Mouse (Mus musculus): ENCODE results near the gene Eri3.

Gene Eri3

DNA sequence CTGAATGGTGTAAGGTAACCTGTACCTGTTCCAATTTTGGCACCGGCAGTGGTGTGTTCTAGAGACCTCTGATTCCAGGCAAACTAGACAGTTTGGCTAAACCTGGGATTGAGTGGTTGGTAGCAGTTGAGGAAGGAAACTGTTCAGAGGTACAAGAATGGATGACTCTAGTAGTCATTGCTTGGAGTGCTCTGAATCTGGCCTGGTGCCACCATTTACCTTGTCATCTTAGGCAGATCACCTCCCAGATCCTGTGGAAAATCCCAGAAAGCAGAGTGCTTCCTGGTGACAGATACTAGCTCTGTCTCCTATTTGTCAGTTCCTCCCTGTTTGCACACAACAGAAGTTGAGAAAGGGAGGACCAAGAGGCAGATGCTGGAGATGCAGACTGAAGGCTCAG, 27.4 kb downstream of the Eri3 start:
- DNase-seq (ENCODE audit: low read depth, low spot score), result no peak

DNA sequence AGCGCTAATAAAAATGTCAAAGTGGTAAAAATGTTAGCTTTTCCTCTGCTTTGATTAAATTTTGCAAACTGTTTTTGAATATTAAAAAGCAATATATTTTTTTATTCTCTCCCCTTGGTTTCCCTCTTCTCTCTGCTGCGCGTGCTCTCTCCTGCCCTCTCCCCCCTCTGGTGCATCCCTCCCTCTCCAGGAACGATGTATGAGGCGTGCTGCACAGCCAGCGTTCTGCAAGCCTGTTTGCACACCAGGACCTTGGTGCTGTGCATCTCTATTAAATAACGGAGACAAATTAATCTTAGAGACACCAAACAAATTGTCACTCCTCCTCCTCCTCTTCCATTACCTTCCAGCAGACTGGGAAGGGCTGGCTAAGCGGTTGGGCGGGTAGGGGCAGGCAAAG, 31.5 kb downstream of the Eri3 start:
- no peak for DNase-seq (ENCODE audit: low read depth, low spot score)

DNA sequence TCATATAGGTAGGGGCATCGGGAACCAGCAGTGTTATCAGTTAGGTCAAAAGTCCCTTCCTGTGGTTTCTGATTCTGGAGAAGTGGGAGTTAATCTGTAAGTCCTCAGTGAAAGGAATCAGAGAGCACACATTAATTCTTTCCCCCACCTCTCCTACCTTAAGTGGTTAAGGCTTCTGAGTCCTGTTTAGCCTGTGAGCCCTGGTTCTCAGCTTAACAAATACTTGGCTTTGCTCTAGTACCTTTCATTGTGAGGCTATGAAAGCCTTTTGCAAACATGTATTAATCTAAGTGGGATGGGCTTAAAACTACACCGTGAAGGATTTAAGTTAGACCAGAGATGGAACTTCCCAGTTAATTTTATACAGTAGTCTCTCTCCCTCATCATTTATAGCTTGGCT, 35.8 kb downstream of the Eri3 start:
- DNase-seq (ENCODE audit: low read depth, low spot score), result no peak

DNA sequence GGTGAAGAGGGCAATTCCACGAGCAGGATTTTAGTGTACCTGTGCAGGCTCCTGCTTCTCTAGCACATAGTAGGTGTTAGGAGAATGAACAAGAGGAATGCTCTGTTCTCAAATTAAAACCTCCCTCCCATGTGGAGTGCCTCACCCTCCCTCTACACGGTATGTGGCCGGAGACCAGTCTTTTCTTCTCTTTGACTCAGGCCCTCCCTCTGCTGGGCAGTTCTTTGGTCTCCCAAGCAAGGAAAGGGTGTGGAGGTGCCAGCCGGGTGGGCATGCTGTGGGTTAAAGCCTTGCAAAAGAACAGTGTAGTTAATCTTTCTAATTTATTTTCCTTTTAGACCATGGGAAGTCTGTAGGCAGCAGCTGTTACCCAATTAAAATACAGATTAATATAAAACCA, 37.3 kb downstream of the Eri3 start:
- no peak for DNase-seq (ENCODE audit: low read depth, low spot score)

DNA sequence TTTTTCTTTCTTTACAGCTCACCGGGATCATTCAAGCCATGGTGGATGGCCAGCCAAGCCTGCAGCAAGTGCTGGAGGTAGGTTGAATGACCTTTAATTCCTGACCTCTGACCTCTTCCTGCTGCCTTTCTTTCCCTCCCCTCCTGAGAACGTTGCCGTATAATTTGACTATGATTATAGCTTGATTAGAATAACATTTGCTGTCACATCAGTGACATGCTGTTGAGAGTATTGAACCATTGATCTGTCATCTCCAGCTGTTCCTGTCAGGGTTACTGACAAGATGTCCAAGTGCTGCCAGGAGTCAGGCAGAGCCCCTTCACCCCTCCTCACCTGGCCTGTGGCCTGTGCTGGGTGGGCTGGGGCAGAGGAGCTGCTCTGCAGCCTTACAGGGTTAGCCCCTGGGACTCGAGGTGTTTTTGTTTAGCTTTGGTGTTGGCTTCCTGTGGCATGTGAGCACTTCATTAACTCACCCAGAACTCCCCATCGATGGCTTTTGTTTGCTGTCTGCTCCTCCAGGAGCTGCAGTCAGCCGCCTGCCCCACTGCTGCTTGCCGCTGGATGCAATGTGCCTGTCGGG, 39.0 kb downstream of the Eri3 start:
- no peak for DNase-seq (ENCODE audit: low read depth, low spot score)

DNA sequence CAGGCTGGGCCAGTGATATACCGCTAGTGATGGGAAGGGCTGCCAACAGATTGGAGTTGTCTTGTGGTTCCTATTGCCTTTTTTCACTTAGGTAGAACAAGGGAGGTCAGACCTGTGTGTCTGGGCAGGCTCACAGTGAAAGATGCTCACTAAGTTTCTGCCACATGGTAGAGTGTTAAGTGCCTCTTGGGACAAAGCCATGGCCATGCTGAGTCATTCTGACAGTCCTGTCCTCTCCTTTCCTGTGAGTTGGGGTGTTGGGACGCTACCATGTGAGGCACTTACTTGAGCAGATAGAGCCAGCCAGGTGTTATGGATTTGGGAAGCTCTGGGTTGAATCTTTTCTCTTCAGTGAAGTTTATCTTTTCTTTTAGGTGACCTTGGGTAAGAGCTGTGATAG, 40.6 kb downstream of the Eri3 start:
- no peak for DNase-seq (ENCODE audit: low read depth, low spot score)

DNA sequence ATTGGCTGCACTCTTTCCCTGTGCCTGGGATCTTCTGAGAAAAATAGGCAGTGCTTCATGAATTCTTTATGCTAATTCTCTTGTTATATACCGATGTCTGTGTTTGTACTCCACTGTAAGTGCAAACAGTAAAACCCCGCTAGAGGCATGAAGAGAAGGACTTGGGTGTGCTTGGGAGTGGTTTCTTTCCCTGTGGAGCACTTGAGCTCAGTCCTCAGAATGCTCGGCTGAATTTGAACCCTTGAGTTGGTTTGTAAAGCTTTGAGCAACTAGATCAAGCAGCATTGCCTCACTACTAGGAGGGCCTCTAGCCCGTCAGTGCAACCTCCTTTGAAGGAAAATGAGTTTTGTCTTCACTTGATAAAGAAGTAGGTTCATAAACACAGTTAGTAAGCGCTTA, 42.0 kb downstream of the Eri3 start:
- no peak for DNase-seq (ENCODE audit: low read depth, low spot score)

DNA sequence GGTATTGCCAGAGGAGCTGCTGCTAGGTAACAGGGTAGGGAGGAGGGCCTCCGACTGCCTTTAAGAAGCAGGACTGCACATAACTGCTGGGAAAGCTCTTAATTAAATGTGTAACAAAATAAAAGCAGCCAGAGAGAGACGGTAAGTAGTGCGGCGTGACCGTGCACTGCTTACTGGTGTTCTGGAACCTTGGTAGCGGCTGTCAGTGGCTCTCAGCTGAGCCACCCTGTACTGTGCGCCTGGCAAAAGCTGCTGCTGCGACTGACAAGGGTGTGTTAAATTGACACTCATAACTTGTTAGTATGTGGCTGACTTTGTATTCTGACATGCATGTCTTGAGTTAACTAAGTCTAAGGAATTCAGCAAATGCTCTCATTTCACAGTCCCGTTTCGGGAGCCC, 45.1 kb downstream of the Eri3 start:
- no peak for DNase-seq (ENCODE audit: low read depth, low spot score)

DNA sequence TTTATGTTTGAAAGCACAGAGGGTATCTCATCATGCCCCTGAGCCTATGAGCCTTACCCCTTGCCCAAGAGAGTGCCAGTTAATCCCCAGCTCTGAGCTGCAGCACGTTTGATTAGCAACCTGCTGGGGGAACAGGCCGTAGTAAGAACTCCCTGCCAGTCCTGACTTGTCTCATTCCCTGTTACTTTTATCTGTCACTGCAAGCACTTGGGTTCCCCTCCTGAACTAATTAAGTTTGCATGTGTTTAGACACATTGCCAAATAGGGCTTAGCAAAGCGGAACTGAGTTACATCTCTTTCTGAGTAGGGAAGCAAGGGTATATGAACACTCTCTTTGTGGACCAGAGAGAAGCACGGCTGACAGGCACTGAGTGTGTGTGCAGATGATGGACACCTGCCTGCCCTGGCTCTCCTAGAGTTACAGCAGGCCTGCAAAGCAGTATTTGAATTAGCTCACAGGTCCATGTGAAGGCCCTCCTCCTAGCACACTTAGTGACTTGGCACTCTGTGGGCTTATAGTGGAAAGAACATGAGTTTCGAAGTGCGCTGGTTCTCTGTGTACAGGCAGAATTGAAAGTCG, 49.9 kb downstream of the Eri3 start:
- DNase-seq (ENCODE audit: low read depth, low spot score), result no peak

DNA sequence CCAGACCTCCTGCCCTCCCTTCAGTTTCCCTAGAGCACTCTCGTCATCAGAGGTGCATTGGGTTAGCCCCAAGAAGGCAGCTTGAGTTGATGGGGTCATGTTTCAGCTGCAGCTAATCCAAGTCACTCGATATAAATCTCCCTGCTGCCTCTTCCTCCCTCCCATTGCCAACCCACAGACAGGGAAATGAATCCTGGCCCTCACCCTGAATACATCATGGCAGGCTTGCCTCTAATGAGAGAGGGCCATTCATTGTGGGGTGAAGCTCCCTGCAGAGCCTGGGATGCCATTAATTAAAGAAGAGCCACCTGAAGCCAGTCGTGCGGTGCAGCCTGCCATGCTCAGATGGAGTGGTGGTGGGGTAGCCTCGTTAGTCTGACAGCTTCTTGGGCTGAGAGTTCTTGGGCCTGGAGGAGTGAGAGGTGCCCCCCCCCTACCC, 51.2 kb downstream of the Eri3 start:
- DNase-seq (ENCODE audit: low read depth, low spot score), result peak; percentile 50

DNA sequence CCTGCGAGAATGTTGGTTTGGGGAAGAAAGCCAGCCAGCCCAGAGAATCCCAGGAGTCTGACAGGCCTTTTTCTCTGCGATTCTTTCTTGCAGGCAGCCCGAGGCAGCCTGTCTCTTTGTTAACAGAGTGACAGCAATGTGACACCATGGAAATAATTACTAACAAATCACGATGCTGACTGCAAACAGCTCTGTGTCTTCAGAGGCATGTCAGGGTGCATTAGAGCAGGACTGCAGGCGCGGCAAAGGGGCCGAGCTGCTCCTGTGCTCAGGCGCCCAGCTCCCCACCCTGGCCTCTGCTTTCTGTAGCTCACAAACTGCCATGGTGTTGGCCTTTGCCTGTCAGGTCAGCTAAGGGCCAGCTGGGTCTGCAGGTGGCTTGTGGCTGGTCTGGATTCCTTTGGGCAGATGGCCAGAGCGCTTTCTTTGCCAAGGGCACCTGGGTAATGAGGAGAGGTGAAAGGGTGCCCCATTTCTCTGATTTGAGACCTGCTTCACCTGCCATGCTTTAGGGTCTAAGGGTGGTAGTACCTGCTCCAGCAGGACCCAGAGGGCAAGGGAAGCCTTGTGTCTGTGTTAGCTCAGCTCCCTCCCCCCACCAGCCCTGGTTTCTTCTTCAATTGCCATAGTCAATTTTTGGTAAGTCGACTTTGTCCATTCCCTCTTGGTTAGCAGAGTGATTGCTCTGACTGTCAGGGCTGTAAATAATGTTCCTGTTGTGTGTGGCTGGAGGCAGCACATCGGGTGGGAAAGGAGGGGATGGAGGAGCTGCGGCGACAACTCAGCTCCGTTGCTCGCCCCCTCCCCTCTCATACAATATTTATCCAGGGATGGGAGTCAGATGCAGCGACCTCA, 55.2 kb downstream of the Eri3 start:
- peak; percentile 59 for DNase-seq (ENCODE audit: low read depth, low spot score)

DNA sequence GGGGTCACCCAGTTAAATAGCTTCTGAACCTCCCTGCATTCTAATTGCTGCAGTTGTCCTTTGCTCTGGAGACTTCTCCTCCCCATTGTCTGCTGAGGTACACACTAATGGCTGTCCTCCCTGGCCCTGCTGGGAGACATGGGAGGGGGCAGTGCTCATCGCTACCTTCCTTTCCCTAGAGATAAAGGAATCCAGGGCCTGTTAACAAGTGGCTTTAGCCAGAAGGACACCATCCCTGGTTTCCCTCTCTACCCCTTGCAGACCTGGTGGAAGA, 55.7 kb downstream of the Eri3 start:
- no peak for DNase-seq (ENCODE audit: low read depth, low spot score)

DNA sequence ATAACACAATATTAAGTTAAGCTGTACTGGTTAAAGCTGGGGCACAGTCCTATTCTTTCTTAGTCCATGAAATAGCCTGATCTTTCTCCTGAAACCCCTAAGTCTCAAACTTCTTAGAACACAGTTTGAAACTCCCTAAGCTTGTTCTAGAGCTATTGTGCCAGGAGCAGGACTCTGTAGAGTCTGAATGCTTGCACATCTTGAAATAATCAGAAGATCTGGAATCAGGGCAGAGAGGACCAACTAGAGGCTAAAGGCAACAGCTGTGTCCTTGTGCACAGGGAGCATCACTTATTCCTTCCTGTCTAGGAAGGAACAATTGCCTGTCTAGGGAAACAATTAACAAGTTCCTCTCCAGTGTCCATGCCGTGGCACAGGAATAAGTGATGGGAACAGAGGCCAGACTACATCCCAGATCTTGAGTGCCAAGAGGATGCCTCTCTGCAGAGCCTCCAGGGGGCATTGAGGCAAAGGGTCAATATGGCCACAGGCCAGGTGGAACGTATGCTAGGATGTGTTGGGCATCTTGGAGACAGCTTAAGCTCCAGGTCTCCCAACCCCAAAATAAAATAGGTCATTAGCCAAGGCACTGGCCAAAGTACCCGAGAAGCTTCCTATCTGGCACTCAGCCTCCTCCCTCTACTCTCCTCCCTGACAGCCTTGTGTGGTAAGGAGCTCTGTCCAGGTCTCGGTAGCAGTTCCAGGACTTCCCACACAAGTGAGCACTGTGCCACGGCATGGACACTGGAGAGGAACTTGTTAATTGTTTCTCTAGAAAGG, 56.9 kb downstream of the Eri3 start:
- DNase-seq (ENCODE audit: low read depth, low spot score), result no peak

DNA sequence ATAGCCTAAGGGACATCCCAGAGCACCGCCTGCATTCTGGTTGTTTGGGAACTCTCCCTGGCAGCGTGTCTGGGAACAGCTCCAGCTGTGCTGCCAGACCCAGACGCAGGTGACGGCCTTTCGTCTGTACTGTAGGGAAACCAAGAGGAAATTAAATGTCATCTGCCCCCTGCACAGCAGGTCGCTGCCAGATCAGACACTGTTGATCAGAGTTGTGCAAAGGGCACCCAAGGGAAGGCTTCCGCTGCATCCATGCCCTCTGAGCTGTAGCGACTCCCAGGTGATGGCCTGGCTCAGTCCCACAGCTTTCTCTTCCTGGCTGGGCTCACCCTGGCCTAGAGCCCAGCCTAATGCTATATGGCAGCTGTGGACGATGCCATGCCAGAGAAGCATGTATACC, 58.1 kb downstream of the Eri3 start:
- no peak for DNase-seq (ENCODE audit: low read depth, low spot score)

DNA sequence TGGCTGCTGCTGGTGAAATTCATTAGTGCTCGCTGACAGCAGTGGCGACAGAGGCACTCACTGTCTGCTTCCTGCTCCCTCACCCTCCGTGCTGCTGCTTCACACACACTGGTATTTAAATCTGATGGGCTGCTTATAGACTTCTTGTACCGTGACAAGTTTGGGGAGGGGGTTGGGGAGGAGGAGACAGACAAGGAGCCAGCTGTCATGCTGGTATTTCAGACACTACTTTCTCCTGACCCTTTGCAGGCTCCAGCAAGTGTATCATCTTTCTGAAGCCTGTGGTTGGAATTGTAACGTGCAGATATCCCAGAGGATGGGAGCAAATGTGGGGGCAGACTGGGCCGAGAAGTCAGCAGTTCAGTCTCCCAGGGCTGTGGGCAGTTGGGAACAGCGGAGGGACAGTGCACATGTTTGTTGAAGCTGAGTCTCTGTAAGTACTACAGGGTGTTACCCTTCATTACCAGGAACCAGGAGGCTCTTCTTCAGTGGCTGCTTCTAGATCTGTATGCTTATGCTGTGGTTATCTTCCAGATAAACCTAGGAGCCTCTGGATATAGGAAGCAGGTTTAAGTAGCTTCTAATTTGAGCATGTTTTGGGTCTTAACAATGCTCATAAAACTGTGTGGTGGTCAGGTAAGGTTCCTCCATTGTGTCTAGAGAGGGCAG, 59.3 kb downstream of the Eri3 start:
- peak; percentile 52 for DNase-seq (ENCODE audit: low read depth, low spot score)

DNA sequence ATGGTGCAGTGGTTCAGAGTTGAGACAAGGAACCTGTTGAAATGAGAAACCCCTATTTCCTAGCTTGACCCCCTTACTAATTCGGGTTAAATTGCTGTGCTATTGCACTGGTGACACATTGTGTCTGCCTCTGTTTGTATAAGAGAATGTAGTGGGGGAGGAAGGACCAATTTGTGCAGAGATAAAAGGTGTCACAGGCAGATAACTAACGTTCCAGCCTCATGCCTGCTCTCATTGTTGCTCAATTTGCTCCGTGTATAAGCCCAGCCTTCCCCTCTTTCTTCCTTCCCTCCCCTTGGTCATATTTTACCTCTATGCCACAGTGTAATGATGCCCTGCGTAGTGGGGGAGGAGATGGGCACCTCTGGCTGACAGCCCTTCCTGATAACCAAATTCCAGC, 61.2 kb downstream of the Eri3 start:
- DNase-seq (ENCODE audit: low read depth, low spot score), result no peak

DNA sequence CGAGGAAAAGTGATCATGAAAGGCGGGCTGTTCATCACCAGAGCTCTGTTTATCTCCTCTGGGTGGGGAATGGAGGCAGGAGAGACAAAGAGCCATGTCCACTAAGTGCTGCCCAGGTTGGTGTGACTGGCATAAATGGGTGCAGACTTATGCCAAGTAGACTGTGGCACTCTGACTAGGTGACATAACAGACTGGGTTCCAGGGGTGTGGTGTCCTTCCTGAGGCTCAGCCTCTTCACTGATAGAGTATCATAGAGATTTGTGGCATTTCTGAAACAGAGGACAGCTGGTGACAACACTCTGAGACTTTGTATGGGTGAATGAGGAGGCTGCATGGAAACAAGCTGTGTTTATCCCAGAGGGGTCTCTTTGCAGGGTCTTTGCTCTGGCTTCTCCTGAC, 61.6 kb downstream of the Eri3 start:
- DNase-seq (ENCODE audit: low read depth, low spot score), result no peak

DNA sequence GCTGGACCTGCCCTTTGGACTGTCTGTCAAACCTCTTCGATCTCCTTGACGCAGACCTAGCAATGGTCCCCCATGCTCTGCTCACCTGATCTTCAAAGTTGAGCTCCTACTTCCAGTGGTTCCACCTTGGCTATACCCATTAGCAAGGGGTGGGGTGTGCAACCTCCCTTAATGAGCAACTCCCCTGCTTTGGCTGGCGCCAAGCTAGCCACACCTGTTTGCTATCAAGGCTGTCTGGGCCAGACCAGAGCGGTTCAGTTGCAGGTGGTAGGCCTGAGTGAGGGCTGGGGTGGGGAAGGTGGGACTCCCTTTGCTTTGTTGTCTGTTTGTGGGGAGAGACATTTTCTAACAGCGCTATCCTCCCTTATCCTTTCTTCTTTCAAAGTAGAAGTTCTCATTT, 62.5 kb downstream of the Eri3 start:
- DNase-seq (ENCODE audit: low read depth, low spot score), result no peak

DNA sequence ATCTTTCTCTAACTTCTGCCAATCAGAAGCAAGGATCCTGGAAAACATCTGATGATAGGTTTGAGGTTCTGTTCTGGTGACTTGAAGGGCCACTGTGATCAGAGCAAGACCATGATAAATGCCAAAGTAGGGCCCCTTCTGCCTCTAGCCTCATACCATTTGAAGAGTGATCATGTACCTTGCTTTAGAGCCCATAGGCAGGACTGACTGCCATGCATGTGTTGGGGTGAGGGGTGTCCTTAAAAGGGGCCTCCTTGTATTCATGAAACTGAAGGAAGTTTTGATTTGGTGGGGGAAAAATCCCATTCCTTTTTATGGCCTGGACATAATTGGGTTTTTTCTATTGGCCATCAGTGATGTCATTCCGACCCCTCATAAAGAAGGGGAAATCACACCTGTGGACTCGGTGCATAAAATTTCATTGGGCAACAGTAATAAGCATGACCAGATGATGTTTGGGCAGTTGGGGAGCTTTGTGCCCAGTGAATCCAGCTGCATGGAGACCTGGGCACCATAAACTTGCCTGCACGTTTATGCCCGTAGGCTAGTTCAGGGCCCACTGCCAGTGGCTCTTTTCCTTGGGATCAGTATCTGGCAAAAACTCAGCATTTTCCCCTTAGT, 63.1 kb downstream of the Eri3 start:
- no peak for DNase-seq (ENCODE audit: low read depth, low spot score)

DNA sequence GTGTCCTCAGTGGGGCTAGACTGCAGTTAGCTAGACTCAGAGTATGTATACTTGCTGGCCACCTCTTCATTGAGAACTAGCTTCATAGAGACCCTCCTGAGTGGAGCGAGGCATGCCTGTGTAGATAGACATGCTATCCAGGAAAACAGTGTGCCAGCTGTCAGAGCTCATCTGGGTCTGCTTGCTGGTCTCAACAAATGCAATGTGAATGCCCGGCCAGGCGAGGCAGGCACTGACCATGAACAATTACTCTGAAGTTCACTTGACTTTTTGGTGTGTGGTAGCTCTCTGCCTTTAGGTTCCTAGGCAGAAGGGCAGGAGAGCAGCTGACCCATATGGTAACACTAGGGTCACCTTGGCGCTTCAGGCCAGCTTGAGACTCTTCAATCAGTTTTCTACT, 66.4 kb downstream of the Eri3 start:
- DNase-seq (ENCODE audit: low read depth, low spot score), result no peak

DNA sequence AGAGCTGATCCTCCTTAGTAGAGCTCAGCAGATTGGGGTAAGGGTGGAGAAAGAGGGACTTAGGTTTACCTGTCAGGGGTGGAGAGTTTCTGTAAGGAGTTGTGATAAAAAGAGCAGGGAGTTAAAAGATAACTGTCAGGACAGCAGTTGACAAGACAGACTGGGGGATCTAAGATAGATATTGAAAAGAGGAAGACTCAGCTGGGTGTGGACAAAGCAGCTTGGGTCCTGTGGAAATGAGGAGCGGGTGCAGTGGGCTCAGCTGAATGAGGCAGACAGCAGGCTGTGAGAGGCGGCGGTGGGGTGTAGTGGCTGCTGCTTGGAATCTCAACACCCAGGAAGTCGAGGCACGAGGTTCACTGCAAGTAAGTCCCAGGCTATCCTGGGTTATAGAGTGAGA, 72.1 kb downstream of the Eri3 start:
- no peak for DNase-seq (ENCODE audit: low read depth, low spot score)

DNA sequence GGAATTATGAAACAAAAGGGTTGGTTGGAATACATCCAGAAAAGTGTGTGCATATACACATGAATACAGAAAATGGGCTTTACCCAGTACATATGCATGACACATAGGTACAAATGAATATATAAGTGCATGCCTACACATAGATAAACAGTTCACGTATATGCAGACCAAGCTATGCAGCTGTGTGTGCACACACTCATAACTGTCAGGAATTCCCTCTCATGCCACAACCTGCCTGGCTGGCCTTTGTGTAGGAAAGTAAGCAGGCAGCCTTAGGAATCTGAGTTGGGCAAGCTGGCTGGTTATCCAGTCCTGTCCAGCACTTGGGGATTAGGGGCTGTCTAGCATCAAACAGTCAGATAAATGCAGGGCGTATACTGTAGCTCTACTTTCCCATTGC, 72.9 kb downstream of the Eri3 start:
- no peak for DNase-seq (ENCODE audit: low read depth, low spot score)

All from mesoderm, embryonic 11.5 days (tissue).